Mouse (Mus musculus) monocyte, adult 59 days (primary cell): ENCODE results near the gene Marveld2. TPM values are rescaled to one million over a fixed set of nuclear protein-coding genes. Genes with fewer than 3 reads are reported as not detected.

ENCODE experiments used
- total RNA-seq, 2 experiments: library from RNA; stranded (reverse); gene quantifications; one replicate each; pipeline ENCODE4 v1.2.4; 2023

Gene Marveld2
- 1 to 10 TPM; 1.5 to 2.3 TPM for total RNA-seq

GRCm38 (mm10) chr13:100616181-100617087 lies at the start of gene Marveld2:
Gene Marveld2, minus strand, starts transcription at chr13:100616971.

GRCm38 (mm10) chr13:100651439-100652186 lies 34.8 kb upstream of the Marveld2 start, which contains the start of gene Taf9:
Gene Taf9, plus strand, starts transcription at chr13:100651579.

GRCm38 (mm10) chr13:100650550-100651438 lies 34.0 kb upstream of the Marveld2 start, which contains the start of the genes Ak6 and Rad17:
Gene Ak6, plus strand, starts transcription at chr13:100650979.
Gene Rad17, minus strand, starts transcription at chr13:100651051.

GRCm38 (mm10) chr13:100552369-100553041 lies 64.3 kb downstream of the Marveld2 start, which contains the start of gene Ocln:
Gene Ocln, minus strand, starts transcription at chr13:100552718.

Other genes starting within 250 kb of the Marveld2 start
- gene Naip1, start 164.1 kb downstream of the Marveld2 start, total RNA-seq = 1 to 10 TPM; 5.4 TPM
- gene Gtf2h2, start 124.4 kb downstream of the Marveld2 start, total RNA-seq = 10 to 100 TPM; 32.0 to 41.2 TPM
- gene Ocln, start 64.3 kb downstream of the Marveld2 start, total RNA-seq = under 1 TPM; 0.39 to 0.91 TPM
- 10 to 100 TPM; 57.4 to 71.9 TPM for gene Ak6, start 34.0 kb upstream of the Marveld2 start, total RNA-seq
- 10 to 100 TPM; 19.4 to 19.9 TPM for gene Rad17, start 34.1 kb upstream of the Marveld2 start, total RNA-seq
- 10 to 100 TPM; 17.6 to 19.0 TPM for gene Taf9, start 34.6 kb upstream of the Marveld2 start, total RNA-seq
- gene Ccdc125, start 52.7 kb upstream of the Marveld2 start, total RNA-seq = 10 to 100 TPM; 15.7 to 17.2 TPM
- 10 to 100 TPM; 24.7 to 27.3 TPM for gene Cdk7, start 114.0 kb upstream of the Marveld2 start, total RNA-seq
- 10 to 100 TPM; 23.2 to 39.1 TPM for gene Mrps36, start 127.7 kb upstream of the Marveld2 start, total RNA-seq
- gene Cenph, start 158.9 kb upstream of the Marveld2 start, total RNA-seq = under 1 TPM; 0.39 to 0.43 TPM
- 1 to 10 TPM in 1 of 2 experiments, under 1 TPM in 1; 0.94 to 3.0 TPM for gene Ccnb1, start 169.6 kb upstream of the Marveld2 start, total RNA-seq
- 10 to 100 TPM; 39.4 to 46.8 TPM for gene Slc30a5, start 216.5 kb upstream of the Marveld2 start, total RNA-seq